Mouse (Mus musculus) intestine, embryonic 15.5 days (tissue): ENCODE measurements around the gene Gfral. TPM values are rescaled to one million over a fixed set of nuclear protein-coding genes. Genes with fewer than 3 reads are reported as not detected.
A peak's percentile ranks its signal among the peaks of the same experiment; 100 is the strongest.

Source experiments
- ATAC-seq: fragments of 200-750 bp; cut with Nextera tagmentation; 2 replicates; pipeline ENCODE4 v1.8.0; 2017; ENCODE audit warnings: moderate TSS enrichment, moderate library complexity
- H3K27ac ChIP-seq: fragments of 300-500 bp; sonication (generic); 2 replicates; pipeline ENCODE4 v1.5.1; 2015; ENCODE audit warnings: mild to moderate bottlenecking, inconsistent platforms
- H3K27me3 ChIP-seq: fragments of 300-500 bp; sonication (generic); replicated peaks from 2 replicates; pipeline ENCODE4 v1.6.1; 2015; ENCODE audit warnings: inconsistent platforms
- H3K36me3 ChIP-seq: fragments of 300-500 bp; sonication (generic); 2 replicates; pipeline ENCODE4 v1.6.1; 2015; ENCODE audit warnings: inconsistent platforms
- H3K4me1 ChIP-seq: fragments of 300-500 bp; sonication (generic); replicated peaks from 2 replicates; pipeline ENCODE4 v1.6.1; 2015; ENCODE audit warnings: inconsistent platforms
- H3K4me2 ChIP-seq: fragments of 300-500 bp; sonication (generic); replicated peaks from 2 replicates; pipeline ENCODE4 v1.6.1; 2015; ENCODE audit warnings: mild to moderate bottlenecking, inconsistent platforms
- H3K4me3 ChIP-seq: fragments of 300-500 bp; sonication (generic); replicated peaks from 2 replicates; pipeline ENCODE4 v1.5.1; 2015; ENCODE audit warnings: inconsistent platforms
- H3K9ac ChIP-seq: fragments of 300-500 bp; sonication (generic); 2 replicates; pipeline ENCODE4 v1.6.1; 2015; ENCODE audit warnings: inconsistent platforms
- H3K9me3 ChIP-seq: fragments of 300-500 bp; sonication (generic); 2 replicates; pipeline ENCODE4 v1.6.1; 2016; ENCODE audit warnings: inconsistent platforms
- WGBS: fragments of 180-500 bp; shearing (Covaris S2); methylation state at CpG from one replicate; pipeline ENCODE4 v1.1.7; 2015; 5-methylcytosine and 5-hydroxymethylcytosine counted together
- polyA plus RNA-seq: library from polyadenylated mRNA; unstranded; fragments of >200 nt; fragmentation: Nextera tagmentation; extraction: Ambion mirVana; gene quantifications from 2 replicates; pipeline ENCODE4 v1.2.1, GENCODE M21; 2015

The Gfral gene
- polyA plus RNA-seq, result not detected in 2 replicates

DNA sequence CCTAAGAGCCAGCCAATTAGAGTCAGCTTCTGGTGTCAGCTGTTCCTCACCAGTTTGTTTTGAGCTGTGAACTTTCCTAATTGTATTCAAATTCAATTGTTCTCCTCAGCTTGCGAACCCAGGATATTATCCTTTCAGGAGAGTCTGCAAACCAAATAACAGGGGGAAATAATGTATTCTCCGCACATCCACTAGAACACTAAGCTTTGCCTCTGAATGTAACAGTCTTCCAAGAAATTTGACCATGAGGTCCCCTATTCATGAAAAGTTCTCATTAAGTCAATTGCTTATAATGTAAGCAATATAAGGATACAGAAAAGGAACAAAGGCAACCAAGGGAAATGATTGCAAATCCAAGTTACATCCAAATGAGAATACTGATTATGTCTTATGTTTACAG is at the start of gene Gfral:
Gene Gfral (minus strand): TSS at position 101 of the 400 bp plus-strand sequence.
- 91% methylated on average over 2 of the region's 2 CpGs for WGBS
- H3K4me1 ChIP-seq, result no peaks in the 10 kb centered on the region
- ATAC-seq, result no peak

DNA sequence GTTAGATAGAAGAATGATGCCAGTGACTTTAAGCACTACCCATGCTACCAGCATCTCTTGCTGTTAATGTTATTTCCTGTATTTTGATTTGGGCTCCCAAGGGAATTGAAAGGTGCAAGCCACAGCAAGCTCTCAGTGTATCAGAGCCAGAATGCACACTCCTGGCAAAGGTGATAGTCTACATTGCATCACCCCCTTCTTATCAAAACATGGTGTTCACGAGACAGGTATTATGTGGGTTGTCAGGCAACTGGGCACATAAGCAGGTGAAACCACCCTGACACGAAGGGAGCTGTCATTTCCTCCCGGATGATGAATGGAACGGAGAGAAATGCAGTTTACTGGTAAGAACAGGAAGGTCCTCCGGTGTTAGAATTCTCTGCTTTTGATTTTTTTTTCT is 44.3 kb upstream of the Gfral start:
- H3K36me3 ChIP-seq, result no peaks in the 10 kb centered on the region
- no peaks in the 10 kb centered on the region for H3K9me3 ChIP-seq
- no peak overlapping the region for H3K9ac ChIP-seq
- no peak overlapping the region for H3K4me2 ChIP-seq
- no peaks in the 10 kb centered on the region for H3K27me3 ChIP-seq
- no peak for ATAC-seq
- no peak overlapping the region for H3K27ac ChIP-seq
- H3K4me1 ChIP-seq, result no peaks in the 10 kb centered on the region
- WGBS, result 64% methylated on average over 5 of the region's 5 CpGs
- H3K4me3 ChIP-seq, result no peak overlapping the region

More for the DNA sequence above, at the start of gene Gfral:
- no peaks in the 10 kb centered on the region for H3K9me3 ChIP-seq
- no peak within 1 kb of the TSS for H3K4me3 ChIP-seq
- H3K27ac ChIP-seq, result no peak within 1 kb of the TSS
- no peaks in the 10 kb centered on the region for H3K36me3 ChIP-seq
- no peaks in the 10 kb centered on the region for H3K27me3 ChIP-seq
- H3K9ac ChIP-seq, result no peak within 1 kb of the TSS
- no peak within 1 kb of the TSS for H3K4me2 ChIP-seq

DNA sequence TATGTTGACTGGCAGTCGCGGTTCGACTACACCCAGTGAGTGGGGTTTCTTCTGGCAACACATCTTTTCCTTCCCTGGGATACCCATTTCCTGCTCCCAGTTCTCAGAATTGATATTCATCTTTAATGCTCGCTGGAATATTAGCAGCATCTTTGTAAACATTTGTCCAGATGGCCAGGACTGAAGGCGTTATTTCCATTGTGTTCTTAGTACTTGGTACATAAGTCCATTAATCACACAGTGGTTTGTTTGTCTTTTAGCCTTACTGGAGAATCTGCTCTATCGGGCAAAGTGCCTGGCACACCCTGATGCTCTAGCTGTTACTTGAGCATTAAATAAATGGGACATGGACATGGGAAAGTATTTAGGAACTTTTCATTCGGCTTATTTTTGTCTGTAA is 39.1 kb upstream of the Gfral start:
- no peaks in the 10 kb centered on the region for H3K36me3 ChIP-seq
- no peak overlapping the region for H3K4me2 ChIP-seq
- no peaks in the 10 kb centered on the region for H3K4me1 ChIP-seq
- H3K27ac ChIP-seq, result no peak overlapping the region
- no peak overlapping the region for H3K9ac ChIP-seq
- no peak for ATAC-seq
- no peaks in the 10 kb centered on the region for H3K9me3 ChIP-seq
- H3K4me3 ChIP-seq, result no peak overlapping the region
- no peaks in the 10 kb centered on the region for H3K27me3 ChIP-seq
- WGBS, result 59% methylated on average over 7 of the region's 7 CpGs

DNA sequence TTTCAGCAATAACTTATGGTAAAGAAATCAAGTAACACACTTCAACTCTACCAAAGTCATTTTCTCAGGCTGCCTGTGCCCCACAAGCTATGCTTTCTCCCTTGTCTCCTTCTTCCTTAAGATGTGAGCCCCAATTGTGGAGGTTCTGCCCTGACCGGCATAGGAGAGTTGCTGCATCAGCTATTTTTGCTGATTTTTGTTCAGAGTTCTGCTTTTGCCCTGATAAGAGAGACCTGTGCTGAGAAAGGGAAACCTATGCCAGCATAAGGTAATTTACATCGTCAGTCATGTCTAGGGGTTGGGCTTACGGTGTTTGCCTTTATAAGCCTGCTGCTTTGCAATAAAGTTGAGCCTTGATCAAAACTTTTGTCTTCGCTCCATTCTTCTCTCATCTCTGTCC is 38.7 kb upstream of the Gfral start:
- Histone ChIP-seq H3K9ac (no peak overlapping the region), H3K27me3 (no peaks in the 10 kb centered on the region), H3K4me1 (no peaks in the 10 kb centered on the region), H3K36me3 (no peaks in the 10 kb centered on the region), H3K27ac (no peak overlapping the region), H3K4me2 (no peak overlapping the region), H3K4me3 (no peak overlapping the region), H3K9me3 (no peaks in the 10 kb centered on the region)
- ATAC-seq, result no peak
- 89% methylated on average over 4 of the region's 4 CpGs for WGBS

DNA sequence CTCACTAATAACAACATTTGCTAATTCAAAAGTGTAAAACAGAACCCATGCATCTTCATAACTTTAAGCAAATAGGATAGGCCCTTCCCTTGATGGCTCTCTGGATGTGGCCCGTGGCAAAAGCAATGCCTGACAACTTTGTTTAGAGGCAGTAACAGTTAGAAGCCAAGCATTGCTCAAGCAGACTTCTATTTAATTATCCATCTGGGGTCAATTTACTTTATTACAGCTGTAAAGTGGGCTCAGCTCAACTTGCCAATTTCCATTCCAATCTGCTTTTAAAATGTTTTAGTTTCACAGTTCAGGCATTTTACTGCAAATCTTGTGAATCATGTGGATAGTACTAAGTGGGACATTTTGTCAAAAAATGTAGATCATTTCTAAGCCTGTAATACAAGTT is 28.9 kb upstream of the Gfral start:
- H3K36me3 ChIP-seq, result no peaks in the 10 kb centered on the region
- ATAC-seq, result no peak
- no peak overlapping the region for H3K9ac ChIP-seq
- no peaks in the 10 kb centered on the region for H3K4me1 ChIP-seq
- no peak overlapping the region for H3K4me3 ChIP-seq
- H3K9me3 ChIP-seq, result no peaks in the 10 kb centered on the region
- H3K27ac ChIP-seq, result no peak overlapping the region
- no peaks in the 10 kb centered on the region for H3K27me3 ChIP-seq
- no peak overlapping the region for H3K4me2 ChIP-seq
- 32% methylated on average over 1 of the region's 1 CpGs for WGBS

DNA sequence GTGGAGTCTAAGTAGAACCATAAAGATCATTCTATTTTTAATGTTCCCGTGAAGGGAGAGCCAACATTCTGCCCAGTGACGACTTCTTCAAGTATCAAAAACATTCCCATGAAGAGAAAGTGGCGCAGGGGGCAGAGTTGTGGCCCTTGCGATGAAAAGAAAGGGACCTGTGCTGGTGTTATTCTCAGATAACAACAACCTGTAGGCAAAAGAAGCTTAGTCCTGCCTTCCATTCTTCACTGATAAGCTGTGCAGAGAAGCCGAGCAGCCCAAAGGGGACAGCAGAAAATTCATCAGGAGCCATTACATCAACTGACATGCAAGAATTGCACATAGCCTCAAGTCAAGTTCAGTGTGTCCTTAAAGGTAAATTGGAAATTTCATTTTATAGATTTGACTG is 24.5 kb upstream of the Gfral start:
- H3K9ac ChIP-seq, result no peak overlapping the region
- H3K4me2 ChIP-seq, result no peak overlapping the region

DNA sequence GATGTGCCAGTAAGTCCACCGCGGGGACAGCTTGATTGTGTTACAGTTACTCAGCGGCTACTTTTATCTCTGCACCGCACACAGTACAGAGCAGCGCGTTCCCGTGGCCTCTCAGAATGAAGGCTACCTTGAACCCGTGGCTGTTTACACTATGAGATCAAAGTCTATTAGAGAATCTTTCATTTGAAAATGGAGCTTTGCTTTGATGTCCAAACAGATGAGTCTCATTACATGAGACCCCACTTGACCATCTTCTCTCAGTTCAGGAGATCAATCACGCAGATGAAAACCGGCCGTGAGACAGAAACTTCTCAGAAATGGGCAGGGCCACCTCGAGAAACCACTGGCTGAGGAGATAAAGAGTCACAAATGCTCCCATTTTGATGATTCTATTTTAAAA is 23.8 kb upstream of the Gfral start:
- ATAC-seq, result peak; percentile 77; the same call in 1 of the 2 replicates
- H3K4me2 ChIP-seq, result peak overlapping the region; percentile 63; the same call in 1 of the 2 replicates
- H3K4me3 ChIP-seq, result no peak overlapping the region
- H3K9me3 ChIP-seq, result no peaks in the 10 kb centered on the region
- no peaks in the 10 kb centered on the region for H3K36me3 ChIP-seq
- H3K27ac ChIP-seq, result no peak overlapping the region
- WGBS, result 39% methylated on average over 12 of the region's 12 CpGs
- no peak overlapping the region for H3K9ac ChIP-seq
- H3K27me3 ChIP-seq, result no peaks in the 10 kb centered on the region
- H3K4me1 ChIP-seq, result no peaks in the 10 kb centered on the region

More for the DNA sequence above, 24.5 kb upstream of the Gfral start:
- Histone ChIP-seq H3K36me3 (no peaks in the 10 kb centered on the region), H3K4me3 (no peak overlapping the region), H3K9me3 (no peaks in the 10 kb centered on the region), H3K27me3 (no peaks in the 10 kb centered on the region), H3K4me1 (no peaks in the 10 kb centered on the region), H3K27ac (no peak overlapping the region)
- WGBS, result 86% methylated on average over 5 of the region's 5 CpGs
- no peak for ATAC-seq

DNA sequence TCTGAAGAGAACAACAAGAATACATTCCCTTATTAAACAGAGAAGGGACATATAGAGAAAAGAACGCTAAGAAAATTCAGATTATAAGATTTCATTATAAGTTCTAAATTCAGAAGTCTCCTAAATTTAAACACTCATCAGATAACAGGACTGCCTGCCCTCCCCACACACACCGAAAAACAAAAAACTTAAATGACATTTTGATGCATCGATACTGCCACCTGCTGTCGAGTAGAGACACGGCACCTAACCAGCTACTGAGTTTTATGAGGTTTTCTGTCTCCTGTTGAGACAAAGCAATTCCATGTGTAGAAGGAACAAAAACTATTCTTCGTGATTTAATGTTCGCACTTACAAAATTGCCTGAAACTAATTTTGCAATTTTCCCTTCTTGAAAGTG is 23.2 kb upstream of the Gfral start:
- H3K4me1 ChIP-seq, result no peaks in the 10 kb centered on the region
- no peak overlapping the region for H3K9ac ChIP-seq
- no peaks in the 10 kb centered on the region for H3K36me3 ChIP-seq
- no peaks in the 10 kb centered on the region for H3K9me3 ChIP-seq
- H3K27me3 ChIP-seq, result no peaks in the 10 kb centered on the region
- no peak overlapping the region for H3K4me3 ChIP-seq
- no peak overlapping the region for H3K27ac ChIP-seq
- peak; percentile 78 for ATAC-seq
- peak overlapping the region; percentile 63 for H3K4me2 ChIP-seq
- 3% methylated on average over 7 of the region's 7 CpGs for WGBS

DNA sequence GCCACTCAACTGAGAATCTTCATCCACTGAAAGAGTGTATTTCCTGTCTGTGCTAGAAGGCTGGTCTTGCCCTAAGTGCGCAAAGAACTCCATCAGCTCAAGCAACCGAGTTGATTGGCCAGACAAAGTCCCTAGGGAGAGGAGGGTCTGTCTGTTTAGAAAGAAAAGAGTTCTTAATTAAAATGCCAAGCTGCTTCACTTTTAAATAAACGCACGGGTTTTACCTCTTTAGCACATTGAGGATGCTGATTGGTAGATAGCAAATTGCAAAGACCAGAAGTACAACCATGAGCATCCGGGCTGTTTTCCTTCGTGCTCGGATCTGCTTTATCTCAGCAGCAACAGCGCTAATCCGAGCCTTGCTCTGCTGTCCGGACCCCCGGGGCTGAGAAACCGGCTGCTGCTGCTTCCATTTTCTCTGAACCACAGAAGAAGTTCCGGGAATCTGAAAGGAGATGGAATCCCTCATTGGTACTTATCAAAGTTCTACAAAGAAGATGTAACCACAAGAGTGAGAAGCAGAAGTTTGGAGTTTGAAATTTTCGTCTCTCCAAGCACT is 22.6 kb upstream of the Gfral start:
- WGBS, result 5% methylated on average over 14 of the region's 14 CpGs
- Histone ChIP-seq H3K9me3 (no peaks in the 10 kb centered on the region), H3K4me3 (peak overlapping the region; percentile 36), H3K9ac (peak overlapping the region; percentile 39; the same call in 1 of the 2 replicates), H3K4me1 (no peaks in the 10 kb centered on the region), H3K4me2 (peak overlapping the region; percentile 63), H3K27me3 (no peaks in the 10 kb centered on the region), H3K36me3 (no peaks in the 10 kb centered on the region), H3K27ac (peak overlapping the region; percentile 51; the same call in 1 of the 2 replicates)
- ATAC-seq, result peak; percentile 70

DNA sequence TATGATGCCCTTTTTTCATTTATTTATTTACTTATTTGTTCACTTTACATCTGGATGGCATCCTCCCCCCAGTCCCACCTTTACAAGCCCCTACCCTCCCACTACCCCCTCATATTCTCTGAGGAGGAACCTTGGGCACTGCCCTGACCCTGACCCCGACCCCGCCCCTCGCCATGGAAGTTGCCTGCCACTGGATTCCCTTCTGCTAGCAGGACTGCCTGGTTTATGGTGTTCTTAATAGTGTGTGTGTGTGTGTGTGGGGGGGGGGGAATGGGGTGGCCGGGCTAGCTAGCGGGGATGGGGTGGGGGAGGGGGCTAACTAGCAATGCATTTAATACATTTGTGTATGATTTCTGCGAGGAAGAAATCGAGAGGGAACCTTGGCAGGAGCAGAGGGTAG is 21.4 kb upstream of the Gfral start:
- 40% methylated on average over 7 of the region's 7 CpGs for WGBS
- Histone ChIP-seq H3K27me3 (no peaks in the 10 kb centered on the region), H3K4me3 (no peak overlapping the region), H3K27ac (no peak overlapping the region), H3K9me3 (no peaks in the 10 kb centered on the region), H3K9ac (no peak overlapping the region), H3K4me2 (no peak overlapping the region), H3K36me3 (no peaks in the 10 kb centered on the region), H3K4me1 (no peaks in the 10 kb centered on the region)
- ATAC-seq, result no peak

DNA sequence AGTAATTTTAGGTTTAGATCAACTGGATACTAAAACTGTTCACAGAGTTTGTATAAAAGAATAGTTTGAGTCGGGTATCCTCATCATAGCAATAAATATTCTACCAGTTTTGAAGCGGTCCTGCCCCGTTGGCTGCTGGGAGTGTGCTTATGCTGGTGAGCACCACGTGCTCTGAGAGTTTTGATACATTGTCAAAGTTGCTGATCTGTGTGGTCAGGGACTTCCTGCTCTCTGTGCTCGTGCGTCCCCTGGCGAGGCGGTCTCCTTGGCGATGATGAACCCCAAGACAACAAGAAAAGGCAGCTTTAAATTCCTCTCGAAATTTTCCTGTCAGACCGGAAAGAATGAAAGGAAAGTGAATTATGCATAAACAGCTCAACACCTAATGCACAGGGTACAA is 16.9 kb upstream of the Gfral start:
- Histone ChIP-seq H3K36me3 (no peaks in the 10 kb centered on the region), H3K4me2 (no peak overlapping the region), H3K27me3 (no peaks in the 10 kb centered on the region), H3K4me1 (no peaks in the 10 kb centered on the region), H3K9ac (no peak overlapping the region), H3K9me3 (no peaks in the 10 kb centered on the region), H3K4me3 (no peak overlapping the region), H3K27ac (no peak overlapping the region)
- 53% methylated on average over 11 of the region's 11 CpGs for WGBS
- ATAC-seq, result no peak

DNA sequence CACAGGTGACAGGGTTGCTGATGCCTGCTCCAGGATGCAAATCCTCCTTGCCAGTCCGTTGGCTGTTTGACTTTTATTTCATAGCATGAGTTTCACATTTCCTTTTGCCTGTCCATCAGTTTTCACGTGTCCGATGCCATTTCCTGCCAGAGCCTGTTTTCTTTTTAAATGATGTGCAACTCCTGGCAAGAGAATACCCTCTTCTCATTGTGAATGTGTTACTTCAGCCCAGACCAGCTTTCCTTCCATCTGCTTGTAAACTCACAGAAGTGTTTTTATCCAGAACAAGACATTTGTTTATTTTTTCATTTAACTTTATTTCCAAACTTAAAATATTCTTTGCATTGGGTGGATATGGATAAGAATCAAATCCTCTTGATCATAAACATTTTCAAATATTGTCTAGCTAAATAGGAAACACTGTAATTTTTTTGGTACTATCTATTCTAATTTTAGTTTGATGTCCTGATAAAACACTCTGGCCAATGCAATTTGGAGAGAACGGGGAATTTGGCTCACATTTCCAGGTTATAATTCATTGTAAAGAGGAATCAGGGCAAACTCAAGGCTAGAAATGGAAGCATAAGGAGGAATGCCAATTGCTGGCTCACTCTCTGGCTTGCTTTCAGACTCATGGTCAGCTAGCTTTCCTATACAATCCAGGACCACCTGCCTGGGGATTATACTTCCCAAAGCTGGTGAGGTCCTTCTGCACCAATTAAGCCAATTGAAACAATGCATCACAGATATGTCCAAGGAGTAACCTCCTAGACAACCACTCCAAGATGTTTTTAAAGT is 3.9 kb upstream of the Gfral start:
- no peak overlapping the region for H3K27ac ChIP-seq
- 50% methylated on average over 4 of the region's 4 CpGs for WGBS
- no peaks in the 10 kb centered on the region for H3K9me3 ChIP-seq
- no peaks in the 10 kb centered on the region for H3K4me1 ChIP-seq
- no peaks in the 10 kb centered on the region for H3K36me3 ChIP-seq
- H3K4me3 ChIP-seq, result no peak overlapping the region
- no peak overlapping the region for H3K4me2 ChIP-seq
- no peaks in the 10 kb centered on the region for H3K27me3 ChIP-seq
- H3K9ac ChIP-seq, result no peak overlapping the region
- no peak for ATAC-seq

DNA sequence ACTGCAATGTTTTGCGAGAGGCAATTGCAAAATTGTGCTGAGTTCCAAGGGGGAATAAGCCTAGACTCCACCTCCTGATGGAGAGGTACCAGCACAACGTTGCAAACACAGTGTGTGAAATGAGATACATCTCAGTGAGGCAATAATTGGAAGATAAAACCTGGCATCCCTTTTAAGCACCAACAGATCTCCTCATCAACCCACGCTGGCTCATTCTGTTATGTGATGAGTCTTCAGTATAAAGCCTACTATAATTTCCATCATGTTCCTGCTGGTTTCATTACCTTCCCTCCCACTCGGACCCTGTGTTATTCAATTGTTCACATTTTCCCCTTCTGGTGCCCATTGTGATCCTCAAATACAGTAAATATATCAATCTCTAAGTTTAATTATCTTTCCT is 1.2 kb upstream of the Gfral start:
- Histone ChIP-seq H3K4me1 (no peaks in the 10 kb centered on the region), H3K9me3 (no peaks in the 10 kb centered on the region), H3K27me3 (no peaks in the 10 kb centered on the region), H3K9ac (no peak overlapping the region), H3K36me3 (no peaks in the 10 kb centered on the region), H3K27ac (no peak overlapping the region), H3K4me3 (no peak overlapping the region), H3K4me2 (no peak overlapping the region)
- 78% methylated on average over 4 of the region's 4 CpGs for WGBS
- ATAC-seq, result no peak
